Mouse (Mus musculus): ENCODE results near the gene Tspan15.

- TF ChIP-seq CTCF (IDR thresholded peaks at IDR 0.05; ENCODE audit: low read depth, low read length) = no peak
- TF ChIP-seq POLR2A (IDR thresholded peaks at IDR 0.05; ENCODE audit: extremely low read depth, insufficient read depth, low read length) = no peak
These were observed 2.9 kb downstream of the Tspan15 start for GRCm38 (mm10) chr10:62228126-62228525.
